Mouse (Mus musculus): ENCODE measurements around the gene Dgki. TPM values are rescaled to one million over a fixed set of nuclear protein-coding genes. Genes with fewer than 3 reads are reported as not detected.

Dgki gene
- total RNA-seq, 2 experiments from 2014 or later: not detected

DNA sequence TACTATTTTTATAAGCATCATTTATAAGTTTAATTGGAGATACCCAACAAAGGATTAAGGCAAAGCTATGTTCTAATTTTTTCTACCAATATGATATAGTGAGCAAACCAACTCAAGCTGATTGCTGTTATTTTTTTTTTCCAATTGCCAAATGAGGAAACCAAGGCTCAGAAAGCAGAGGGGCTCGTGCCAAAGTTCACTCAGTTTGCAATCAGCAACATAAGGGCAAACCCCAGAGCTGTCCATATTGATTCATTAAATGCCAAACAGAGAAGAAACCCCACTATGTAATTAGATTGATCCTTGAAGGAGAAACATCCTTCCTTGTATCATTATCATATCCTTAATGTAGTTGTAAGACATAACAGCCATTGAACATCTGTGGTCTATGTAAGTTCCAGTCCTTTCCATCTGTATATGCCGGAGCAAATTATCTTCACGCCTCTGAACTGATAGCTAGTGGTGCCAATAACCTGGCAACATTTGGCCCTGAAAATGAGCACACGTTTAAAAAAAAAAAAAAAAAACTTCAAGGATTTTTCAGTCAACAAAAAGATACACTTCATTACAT, 465.2 kb downstream of the Dgki start:
- no peak for ATAC-seq (replicated peaks; ENCODE audit: poor library complexity, severe bottlenecking)

DNA sequence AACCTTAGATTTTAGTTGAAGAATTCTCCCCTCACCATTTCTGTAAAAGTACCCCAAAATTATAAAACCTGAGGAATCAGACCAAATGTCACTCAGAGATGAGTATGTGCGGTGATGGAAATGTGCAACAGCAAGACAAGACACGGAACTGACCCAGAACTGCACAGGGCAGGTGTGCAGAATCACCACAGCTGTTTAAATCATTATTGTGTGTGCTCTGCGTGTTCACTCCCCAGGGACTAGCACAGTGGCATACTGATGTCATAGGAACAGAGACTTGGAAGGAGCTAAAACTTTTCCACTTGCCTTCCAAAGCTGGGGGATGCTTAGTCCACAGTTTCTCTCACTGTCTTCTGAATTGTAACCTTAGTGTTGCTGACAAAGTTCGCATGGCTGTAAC, 467.3 kb downstream of the Dgki start:
- no peak for ATAC-seq (replicated peaks; ENCODE audit: poor library complexity, severe bottlenecking)

DNA sequence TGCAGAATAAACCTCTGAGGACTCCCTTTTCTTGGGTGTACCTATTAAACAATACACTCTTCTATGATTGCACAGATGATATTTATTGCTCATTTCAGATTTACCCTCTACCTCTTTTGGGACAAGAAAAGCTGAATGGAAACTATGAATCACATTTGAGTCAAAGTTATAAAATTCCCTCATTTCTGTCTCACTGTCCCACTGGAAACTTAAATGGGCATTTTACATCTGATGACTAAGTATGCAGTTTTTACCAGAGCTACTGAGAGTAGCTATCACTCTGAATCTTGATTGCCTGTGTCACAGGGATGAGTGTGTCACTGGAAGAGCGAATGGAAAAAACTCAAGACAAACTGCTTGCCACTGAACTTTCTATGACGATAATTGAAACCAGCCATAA, 467.8 kb downstream of the Dgki start:
- no peak for ATAC-seq (replicated peaks; ENCODE audit: poor library complexity, severe bottlenecking)

DNA sequence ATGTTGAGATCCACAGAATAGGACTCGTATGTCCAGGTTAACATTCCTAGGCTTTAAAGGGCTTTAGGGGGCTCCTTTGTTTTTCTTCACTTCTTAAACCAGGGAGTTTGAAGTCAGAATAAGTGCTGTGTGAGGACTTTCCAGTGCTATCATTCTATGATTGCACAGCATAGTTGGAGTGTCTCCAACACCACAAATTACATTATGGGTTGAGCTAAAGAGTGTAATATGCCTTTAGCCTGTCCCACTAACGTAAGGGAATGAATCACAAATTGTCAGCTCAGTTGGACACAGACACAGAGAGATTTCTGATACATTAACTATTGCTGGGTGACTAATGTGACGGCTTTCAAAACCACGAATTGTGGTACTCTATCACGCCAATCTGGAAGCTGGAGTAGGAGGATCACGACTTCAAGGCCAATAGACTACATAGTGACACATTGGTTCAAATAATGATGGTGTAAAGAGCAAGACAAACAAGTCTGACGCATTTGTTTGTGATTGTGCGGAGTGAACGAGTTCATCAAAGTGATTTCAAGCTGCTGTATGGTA, 469.5 kb downstream of the Dgki start:
- no peak for ATAC-seq (replicated peaks; ENCODE audit: poor library complexity, severe bottlenecking)

DNA sequence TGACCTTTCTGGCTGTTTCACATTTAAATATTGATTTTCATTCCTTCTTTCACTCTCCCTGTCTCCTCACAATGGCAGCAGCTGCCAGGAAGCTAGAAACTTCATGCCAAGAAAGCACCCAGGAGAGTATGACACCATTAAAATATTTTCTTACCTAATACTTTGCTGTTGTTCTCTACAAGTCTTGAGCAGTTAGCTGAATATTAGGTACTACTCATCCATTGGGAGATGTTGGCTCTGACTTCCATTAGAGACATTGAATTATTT, 480.3 kb downstream of the Dgki start:
- ATAC-seq (replicated peaks; ENCODE audit: poor library complexity, severe bottlenecking): no peak

DNA sequence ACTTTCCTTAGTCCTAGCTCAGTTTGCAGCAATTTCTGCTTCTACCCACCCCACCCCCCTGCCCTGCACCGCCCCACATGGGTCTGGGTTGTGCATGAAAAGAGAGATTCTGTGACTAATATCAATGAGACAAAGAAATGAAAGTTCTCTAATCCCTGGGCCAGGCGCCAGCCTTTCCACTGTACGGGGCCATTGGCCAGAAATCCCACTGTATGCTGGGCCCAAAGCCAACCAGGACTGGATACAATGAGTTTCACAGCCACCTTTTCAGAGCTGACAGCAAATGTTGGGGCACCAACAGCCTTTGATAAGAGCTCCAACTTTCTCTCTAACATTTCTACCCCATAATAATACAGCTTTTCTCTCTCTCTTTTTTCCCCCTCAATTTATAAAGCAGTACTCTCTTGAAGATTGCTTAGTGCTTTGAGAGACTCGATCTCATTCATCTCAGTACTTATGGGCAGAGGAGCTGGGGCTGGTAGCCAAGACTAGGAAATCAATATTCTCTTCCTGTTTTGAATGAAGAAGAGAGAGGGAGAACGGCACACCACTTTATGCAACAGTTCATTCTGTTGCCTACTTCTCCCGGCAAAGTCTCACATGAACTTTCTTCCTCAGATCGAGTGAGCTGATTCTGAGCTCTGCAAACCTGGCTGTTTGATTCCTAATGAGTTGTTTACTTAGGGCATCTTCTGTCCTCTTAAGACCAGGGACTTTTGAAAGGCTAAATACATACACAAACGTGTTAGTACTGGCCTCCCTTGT, 480.8 kb downstream of the Dgki start:
- ATAC-seq (replicated peaks; ENCODE audit: poor library complexity, severe bottlenecking): no peak

DNA sequence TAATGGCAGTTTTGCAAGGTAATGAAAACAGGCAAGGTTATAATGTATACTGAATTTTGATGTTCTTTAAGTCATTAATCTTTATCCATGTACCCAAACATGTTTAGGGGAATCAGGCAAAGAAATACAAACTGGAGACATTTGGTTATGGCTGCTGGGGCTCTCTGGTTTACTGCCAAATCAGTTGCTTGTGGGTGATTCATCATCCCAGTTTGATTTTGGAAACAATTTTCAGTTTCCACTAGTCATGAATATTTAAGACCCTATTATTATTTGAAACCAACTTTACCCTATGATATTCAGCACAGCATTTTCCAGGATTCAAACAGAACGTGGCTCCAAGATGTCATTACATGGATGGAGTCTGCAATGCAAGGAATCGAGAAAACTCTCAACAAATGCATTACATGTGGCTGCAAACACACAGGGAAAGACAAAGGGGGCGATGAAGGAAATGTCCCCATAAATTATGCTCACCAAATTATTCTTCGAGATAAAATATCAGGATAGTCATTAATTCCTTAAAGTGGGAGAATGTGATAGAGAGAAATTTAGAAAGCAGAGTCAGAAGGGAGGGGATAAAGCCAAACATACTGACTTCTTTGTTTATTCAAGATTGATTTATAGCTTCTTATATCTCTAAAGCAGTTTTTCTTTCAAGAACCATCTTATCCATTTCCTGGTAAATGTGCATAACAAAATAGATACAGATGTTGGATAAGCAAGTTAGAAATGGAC, 481.5 kb downstream of the Dgki start:
- ATAC-seq (replicated peaks; ENCODE audit: poor library complexity, severe bottlenecking): no peak

DNA sequence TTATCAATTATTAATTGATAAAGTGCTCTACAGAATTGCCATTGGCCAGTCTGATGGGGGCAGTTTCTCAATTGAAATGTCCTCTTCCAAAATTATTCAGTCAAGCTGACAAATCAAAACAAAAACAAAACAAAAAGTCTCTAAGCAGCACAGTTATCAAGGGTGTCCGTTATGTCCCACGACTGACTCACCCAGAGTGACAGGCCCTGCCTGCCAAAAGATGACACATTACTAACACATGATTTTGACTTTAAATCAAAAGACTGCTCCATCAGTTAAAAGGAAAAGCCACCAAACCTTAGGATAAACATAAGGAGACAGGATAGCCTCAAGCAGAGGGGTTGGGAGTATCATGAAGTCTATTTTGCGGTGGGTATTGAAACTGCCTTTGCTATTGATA, 483.3 kb downstream of the Dgki start:
- ATAC-seq (replicated peaks; ENCODE audit: poor library complexity, severe bottlenecking): no peak

DNA sequence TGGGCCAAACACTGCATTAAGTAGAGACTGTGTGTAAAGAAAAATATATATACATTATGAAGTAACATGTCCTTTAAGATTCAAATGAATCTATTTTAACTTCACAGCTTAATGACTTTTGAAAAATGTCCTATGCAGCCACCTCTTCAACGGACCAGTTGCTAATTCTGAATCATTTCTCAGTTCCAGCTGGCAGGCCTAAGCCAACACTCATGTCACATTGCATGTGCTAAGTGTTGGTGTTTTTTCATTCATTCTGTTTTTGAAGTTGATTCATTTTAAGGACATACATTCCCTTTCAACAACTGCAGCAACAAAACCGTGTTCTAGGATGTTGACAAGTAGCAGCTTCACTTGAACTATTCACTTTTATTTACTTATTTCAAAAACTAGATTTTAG, 484.0 kb downstream of the Dgki start:
- ATAC-seq (replicated peaks; ENCODE audit: poor library complexity, severe bottlenecking): no peak

DNA sequence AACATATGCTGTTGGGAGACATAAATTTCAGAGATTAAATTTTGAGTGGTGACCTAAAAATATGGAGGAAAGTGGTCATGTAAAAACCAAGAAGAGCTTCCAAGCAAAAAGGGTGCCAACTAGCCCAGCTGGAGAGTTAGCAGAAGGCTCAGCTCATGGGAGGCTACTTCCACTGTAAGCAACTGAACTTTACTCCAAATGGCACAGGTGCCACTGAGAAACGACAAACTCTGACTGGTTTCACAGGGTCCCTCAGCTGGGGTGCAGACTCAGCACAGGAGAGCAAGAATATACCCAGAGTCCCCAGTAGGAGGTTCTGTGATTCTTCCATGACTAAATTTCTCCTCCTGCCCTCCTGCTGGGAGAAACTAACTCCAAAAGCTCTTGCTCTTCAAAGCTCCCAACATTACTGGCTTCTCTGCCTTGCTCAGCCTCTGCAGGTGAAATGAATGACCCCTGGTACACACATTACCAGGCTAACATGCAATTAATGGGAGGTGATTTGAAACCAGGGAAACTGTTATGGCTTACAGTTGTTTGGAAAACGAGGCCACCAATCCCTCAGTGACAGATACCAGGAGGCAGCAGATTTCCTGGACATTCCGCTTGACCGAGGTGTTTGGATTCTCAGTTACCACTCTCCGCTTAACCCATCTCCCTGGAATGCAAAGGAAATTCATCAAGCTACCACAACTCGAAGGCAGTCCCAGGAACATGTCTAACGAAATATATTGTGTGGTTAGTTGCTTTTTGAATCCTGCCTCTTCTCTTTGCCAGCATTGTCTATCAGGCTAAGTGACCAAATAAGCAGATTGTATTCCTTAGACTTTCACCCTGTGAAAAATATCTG, 487.1 kb downstream of the Dgki start:
- ATAC-seq (replicated peaks; ENCODE audit: poor library complexity, severe bottlenecking): no peak

DNA sequence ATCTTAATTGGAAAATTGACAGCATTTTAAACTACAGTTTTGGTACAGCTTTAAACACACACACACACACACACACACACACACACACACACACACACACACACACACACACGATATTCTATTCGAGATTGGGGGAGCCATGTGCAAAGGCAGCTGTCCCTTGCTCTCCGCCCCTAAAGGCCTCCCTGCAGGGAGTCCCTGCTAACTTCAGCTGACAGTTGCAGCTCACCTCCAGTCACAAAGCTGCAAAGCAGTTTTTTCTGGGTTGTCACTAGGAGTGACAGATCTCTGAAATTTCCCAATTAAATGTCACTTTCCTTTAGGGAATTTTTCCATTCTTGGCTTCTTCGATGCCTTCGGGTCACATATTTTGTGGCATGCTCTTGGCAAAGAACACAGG, 489.5 kb downstream of the Dgki start:
- no peak for ATAC-seq (replicated peaks; ENCODE audit: poor library complexity, severe bottlenecking)

DNA sequence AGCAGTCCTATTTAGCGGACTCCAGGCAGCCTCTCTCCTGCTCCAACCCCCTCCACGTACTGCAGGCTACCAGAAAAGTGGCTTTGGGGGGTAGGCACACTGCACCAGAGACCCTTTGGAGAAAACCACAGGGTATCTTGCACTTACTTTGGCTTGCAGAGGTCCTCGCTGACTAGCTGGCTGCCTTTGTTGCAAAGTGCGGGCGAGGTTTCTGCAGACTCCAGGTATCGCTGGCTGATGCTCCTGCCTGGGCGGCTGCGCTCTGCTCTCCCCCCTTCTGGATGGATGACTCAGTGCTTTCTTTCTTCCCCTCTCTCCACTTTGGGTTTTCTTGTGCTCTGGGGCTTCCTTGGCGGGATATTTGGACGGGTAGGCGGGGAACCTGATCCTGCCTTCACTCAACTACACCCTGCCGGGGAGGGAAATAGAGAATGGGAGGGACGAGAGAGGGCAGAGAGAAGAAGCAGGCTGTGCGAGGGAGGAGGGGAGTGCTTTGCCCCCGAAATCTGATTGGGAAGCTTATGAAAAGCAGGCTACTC, 490.2 kb downstream of the Dgki start, which contains the start of gene Ptn:
Gene Ptn (minus strand): TSS at position 474 of the 539 bp plus-strand sequence.
- no peak; the same call in 1 of the 2 replicates for ATAC-seq (replicated peaks; ENCODE audit: poor library complexity, severe bottlenecking)

DNA sequence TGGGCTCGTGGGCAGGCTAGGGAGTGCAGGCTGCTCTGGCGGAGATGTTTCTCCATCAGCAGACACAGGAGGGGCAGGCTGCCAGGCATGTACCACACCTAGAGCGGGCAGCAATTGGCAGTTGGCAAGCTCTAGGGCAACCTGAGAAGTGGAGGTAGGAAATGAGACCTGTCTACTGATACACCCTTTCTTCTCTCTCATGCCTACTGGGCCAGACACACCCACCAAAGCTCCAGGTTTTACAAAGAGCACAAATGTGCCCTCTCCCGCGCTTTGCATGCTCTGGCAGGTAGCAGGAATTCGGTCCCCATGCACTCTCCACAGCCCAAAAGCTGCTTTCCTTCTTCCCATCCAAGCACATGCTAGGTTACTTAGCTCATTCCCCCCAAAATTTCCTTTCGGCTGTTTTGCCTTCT, 490.7 kb downstream of the Dgki start:
- ATAC-seq (replicated peaks; ENCODE audit: poor library complexity, severe bottlenecking): no peak

DNA sequence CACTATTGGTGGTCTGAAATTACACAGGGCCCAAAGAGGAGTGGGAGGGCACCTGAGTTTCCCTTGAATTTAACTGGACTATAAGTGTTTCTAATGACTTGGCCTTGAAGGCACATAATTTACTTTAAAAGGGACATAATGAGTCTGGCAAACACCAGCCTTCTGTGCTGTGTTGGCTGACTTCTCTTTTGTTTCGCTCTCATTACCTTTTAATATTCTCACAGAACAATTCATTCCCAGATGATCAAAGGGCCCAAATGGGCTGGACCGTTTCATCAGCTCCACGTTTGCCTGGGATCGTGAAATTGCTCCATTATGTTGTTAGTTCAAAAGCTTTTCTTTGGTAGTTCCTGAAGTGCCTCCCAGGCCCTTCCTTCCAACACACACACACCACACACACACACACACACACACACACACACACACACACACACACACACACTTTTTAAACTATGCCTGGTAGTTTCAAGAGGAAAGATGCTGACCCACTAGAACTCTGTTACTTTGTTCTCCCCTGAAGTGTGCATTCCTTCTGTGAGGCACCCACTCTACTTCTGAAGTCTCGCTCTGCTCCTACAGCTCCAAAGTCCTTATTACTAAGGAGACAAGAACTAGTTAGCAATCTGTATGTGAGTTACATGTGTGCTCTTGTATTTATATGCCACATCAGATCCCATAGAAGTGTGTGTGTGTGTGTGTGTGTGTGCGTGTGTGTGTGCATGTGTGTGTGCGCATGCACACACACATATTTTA, 491.5 kb downstream of the Dgki start:
- no peak for ATAC-seq (replicated peaks; ENCODE audit: poor library complexity, severe bottlenecking)

DNA sequence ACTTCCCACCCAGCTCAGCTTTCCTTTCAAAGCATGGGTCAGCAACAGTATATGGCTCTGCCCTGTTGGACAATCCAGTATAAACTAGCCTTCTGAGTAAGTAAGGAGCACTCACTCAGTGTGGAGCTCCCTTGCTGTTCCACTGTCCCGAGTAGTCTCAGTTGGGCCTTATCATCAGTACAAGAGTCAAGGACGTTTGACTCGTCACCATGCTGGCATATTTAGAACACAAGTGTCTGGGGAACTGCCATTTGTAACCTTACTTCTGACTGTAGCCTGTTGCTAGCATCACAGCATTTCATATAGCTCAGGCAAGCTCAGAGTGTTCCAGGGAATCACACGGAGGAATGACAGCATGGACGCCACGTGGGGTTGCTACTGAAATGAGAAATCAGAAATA, 493.1 kb downstream of the Dgki start:
- ATAC-seq (replicated peaks; ENCODE audit: poor library complexity, severe bottlenecking): no peak

DNA sequence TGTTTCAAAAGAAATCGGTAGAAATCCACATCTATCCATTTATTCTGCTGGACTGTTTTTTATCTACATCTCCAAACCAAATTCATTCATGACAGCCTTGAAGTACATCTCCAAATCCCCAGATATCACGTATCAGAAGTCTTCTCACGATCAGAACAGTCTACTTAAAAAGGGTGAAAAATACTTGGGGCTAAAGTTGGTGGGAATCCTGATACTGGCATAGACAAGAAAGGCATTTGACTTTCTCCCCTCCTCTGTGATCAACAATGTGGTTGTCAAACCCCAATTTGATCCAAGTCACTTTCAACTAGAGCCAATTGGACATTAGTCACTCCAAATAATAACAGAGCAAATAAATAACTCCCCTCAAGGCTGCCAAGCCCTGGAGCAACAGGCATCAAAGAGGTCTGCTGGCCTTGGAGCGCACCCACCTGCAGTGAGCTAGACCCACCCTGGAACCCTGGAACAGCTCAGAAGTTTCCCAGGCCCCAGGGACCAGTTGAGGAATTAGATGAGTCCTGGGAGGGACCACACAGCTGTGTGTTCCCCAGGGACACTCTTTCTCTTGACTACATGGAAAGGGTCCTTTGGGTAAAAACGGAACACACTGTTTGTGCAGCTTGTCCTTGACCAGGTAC, 499.6 kb downstream of the Dgki start:
- no peak for ATAC-seq (replicated peaks; ENCODE audit: poor library complexity, severe bottlenecking)

DNA sequence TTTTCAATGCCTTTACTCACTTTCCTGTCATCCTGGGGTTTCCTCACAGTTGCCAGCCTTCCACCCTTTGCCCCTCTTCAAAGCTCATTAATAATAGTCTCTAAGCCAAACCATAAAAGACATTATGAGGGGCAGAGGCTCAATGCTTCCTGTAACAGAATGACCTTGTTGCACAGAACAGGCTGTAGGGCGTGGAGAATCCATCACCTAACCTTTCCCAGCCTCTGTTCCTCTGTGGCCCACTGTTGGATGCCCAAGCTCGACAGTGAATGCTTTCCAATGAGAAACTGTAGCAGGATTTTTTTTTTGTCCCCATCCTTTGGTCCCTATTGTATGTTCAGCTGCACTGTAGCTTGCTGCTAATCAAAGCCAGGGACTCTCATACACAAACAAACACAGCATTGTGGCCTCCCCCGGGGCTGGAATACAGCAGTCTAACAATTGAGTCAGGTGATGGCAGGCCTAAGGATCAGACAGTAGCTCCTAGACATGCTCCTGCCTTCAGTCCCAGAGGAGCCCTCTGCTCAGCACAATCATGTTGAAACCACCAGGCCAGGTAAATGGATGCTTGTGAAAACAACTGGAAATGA, 502.8 kb downstream of the Dgki start:
- no peak for ATAC-seq (replicated peaks; ENCODE audit: poor library complexity, severe bottlenecking)

All from granulocyte monocyte progenitor cell, adult 5-6 weeks (primary cell).